Mouse (Mus musculus): ENCODE measurements around the gene Doc2b.
"Not testable (repeated sequence)": the region's sequence is repeated elsewhere in the genome, so short reads cannot be mapped to it uniquely, and the experiment has no call there.

Gene Doc2b

GRCm38 (mm10) chr11:75736978-75737377 is 58.9 kb downstream of the Doc2b start:
- no peak for DNase-seq (ENCODE audit: low spot score)

- DNase-seq (ENCODE audit: low spot score) = no peak
These were observed 60.2 kb downstream of the Doc2b start for GRCm38 (mm10) chr11:75735462-75736252.

DNA sequence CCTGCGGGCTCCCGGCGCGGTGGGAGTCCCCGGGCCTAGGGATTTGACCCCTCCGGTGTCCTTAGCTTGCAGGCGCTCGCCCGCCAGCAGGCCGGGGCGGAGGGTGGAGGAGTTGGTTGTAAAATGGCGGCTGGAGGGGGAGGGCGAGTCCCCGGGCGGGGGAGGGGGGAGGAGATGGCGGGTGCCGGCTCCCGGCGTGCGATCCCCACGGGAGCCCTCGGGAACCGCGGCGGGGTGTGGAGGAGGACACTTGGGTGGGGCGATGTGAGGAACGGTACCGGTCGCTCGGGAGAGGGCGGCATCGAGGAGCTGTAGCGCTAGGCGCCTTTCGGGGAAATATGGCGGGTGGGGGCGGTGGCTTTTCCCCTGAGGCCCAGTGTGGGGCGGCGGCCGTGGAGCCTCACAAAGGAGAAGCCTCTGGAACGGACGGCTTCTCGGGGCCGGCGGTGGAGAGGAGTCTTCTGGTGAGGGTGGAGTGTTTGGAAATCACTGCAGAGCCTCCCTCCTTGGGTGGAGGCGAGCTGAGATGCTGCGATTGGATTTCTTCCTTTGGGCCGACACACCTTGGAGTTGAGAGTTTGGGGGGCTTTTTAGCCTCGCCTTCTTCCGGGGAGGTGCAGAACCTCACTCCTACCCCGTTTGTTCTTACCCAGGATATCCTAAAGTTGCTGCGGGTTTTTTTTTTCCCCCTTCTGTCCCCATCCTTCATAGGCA is 62.5 kb downstream of the Doc2b start:
- peak; percentile 25 for DNase-seq (ENCODE audit: low spot score)

- DNase-seq (ENCODE audit: low spot score) = peak; percentile 85
These were observed 63.2 kb downstream of the Doc2b start, which contains the start of gene Ywhae for GRCm38 (mm10) chr11:75732434-75733226. Ywhae (plus strand) TSS chr11:75732869.

GRCm38 (mm10) chr11:75727659-75728058 is 68.2 kb downstream of the Doc2b start:
- not testable (repeated sequence) for DNase-seq (ENCODE audit: low spot score)

DNA sequence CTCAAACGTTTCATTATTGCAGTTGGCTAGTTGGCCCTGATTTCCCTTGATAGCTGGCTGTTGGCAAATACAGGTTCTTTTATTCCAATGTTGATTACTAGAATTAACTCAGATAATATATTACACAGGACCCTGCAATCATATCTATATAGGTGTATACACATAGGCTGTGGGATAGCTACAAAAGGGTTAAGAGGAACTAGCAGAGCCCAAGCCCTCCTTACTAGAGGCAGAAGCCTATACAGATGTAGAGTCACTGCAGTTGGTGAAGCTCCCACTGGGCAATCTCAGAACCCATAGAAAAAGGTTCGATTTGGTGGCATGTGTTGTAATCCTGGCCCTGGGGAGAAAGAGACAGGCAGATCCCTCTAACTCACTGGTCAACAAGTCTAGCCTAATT is 68.7 kb downstream of the Doc2b start:
- no peak for DNase-seq (ENCODE audit: low spot score)

- no peak for DNase-seq (ENCODE audit: low spot score)
These were observed 73.5 kb downstream of the Doc2b start for GRCm38 (mm10) chr11:75722339-75722738.
